Mouse (Mus musculus): Measurements from ENCODE around the gene Rapgef5. TPM values are rescaled to one million over a fixed set of nuclear protein-coding genes. Genes with fewer than 3 reads are reported as not detected.

Gene Rapgef5
- total RNA-seq, 1 experiment, result 9.9 TPM

GRCm38 (mm10) chr12:117509919-117510318 lies 6.4 kb upstream of the Rapgef5 start:
- TF ChIP-seq ZNF384 (IDR thresholded peaks at IDR 0.05; ENCODE audit: low read depth, low read length) (no peak), CHD2 (IDR thresholded peaks at IDR 0.05; ENCODE audit: low read depth, low read length) (no peak), HCFC1 (IDR thresholded peaks at IDR 0.05; ENCODE audit: borderline replicate concordance, insufficient read depth, low read length) (no peak), ZC3H11A (IDR thresholded peaks at IDR 0.05; ENCODE audit: borderline replicate concordance, low read depth, low read length) (no peak), MAFK (IDR thresholded peaks at IDR 0.05; ENCODE audit: insufficient read depth, low read depth, low read length) (no peak)
- Histone ChIP-seq H3K4me3 (ENCODE audit: insufficient read depth in 1 of 2, low read depth in 1 of 2, low read length in 2 of 2, poor library complexity in 1 of 2, severe bottlenecking in 1 of 2) (no peak overlapping the region), H3K4me1 (ENCODE audit: control insufficient read depth in 2 of 2, insufficient read depth in 2 of 2, low read length in 2 of 2, poor library complexity in 1 of 2) (no peaks in the 10 kb centered on the region), H3K9me3 (ENCODE audit: control insufficient read depth, insufficient read depth, low read depth, low read length) (no peaks in the 10 kb centered on the region), H3K36me3 (ENCODE audit: control insufficient read depth, insufficient read depth, low read length, poor library complexity, severe bottlenecking) (no peaks in the 10 kb centered on the region), H3K9ac (ENCODE audit: insufficient read depth, low read depth, low read length, poor library complexity, severe bottlenecking) (no peak overlapping the region), H3K27ac (ENCODE audit: insufficient read depth, low read depth, low read length, poor library complexity, severe bottlenecking) (no peak overlapping the region)
- no peak for DNase-seq (ENCODE audit: low read depth, low spot score)
- in situ Hi-C loops (cut with MboI; ENCODE audit: low sequenced_read_pairs in 2 of 2, unreplicated experiment in 2 of 2), result no loop called here

DNA sequence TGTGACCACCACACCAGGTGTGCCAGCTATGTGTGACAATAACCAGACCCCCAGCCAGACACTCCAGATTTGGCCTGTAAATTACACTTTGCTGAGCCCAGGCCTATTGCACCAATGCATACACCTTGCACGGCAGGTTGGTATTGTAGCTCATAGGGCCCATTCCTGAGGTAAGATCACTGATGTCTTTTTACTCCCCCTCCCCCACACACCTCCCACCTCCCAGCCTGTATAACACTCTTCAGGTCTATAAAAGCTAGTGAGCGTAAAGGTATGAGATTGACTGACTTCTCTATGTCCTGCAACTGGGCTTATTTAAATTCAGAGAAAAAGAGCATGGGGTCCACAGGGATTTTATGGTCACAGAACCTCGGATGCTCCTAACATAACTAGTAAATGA lies 3.8 kb upstream of the Rapgef5 start:
- H3K27ac ChIP-seq (ENCODE audit: insufficient read depth, low read depth, low read length, poor library complexity, severe bottlenecking), result no peak overlapping the region
- TF ChIP-seq ZNF384 (IDR thresholded peaks at IDR 0.05; ENCODE audit: low read depth, low read length) (no peak), CHD2 (IDR thresholded peaks at IDR 0.05; ENCODE audit: low read depth, low read length) (no peak)
- H3K36me3 ChIP-seq (ENCODE audit: control insufficient read depth, insufficient read depth, low read length, poor library complexity, severe bottlenecking), result no peaks in the 10 kb centered on the region
- no peak overlapping the region for H3K4me3 ChIP-seq (ENCODE audit: insufficient read depth in 1 of 2, low read depth in 1 of 2, low read length in 2 of 2, poor library complexity in 1 of 2, severe bottlenecking in 1 of 2)
- DNase-seq (ENCODE audit: low read depth, low spot score), result no peak
- H3K9ac ChIP-seq (ENCODE audit: insufficient read depth, low read depth, low read length, poor library complexity, severe bottlenecking), result no peak overlapping the region
- no peaks in the 10 kb centered on the region for H3K4me1 ChIP-seq (ENCODE audit: control insufficient read depth in 2 of 2, insufficient read depth in 2 of 2, low read length in 2 of 2, poor library complexity in 1 of 2)
- no peaks in the 10 kb centered on the region for H3K9me3 ChIP-seq (ENCODE audit: control insufficient read depth, insufficient read depth, low read depth, low read length)
- in situ Hi-C loops (cut with MboI; ENCODE audit: low sequenced_read_pairs in 2 of 2, unreplicated experiment in 2 of 2), result no loop called here

GRCm38 (mm10) chr12:117513150-117513932 lies 2.9 kb upstream of the Rapgef5 start:
- Histone ChIP-seq H3K27ac (ENCODE audit: insufficient read depth, low read depth, low read length, poor library complexity, severe bottlenecking) (no peak overlapping the region), H3K4me1 (ENCODE audit: control insufficient read depth in 2 of 2, insufficient read depth in 2 of 2, low read length in 2 of 2, poor library complexity in 1 of 2) (no peaks in the 10 kb centered on the region), H3K36me3 (ENCODE audit: control insufficient read depth, insufficient read depth, low read length, poor library complexity, severe bottlenecking) (no peaks in the 10 kb centered on the region), H3K9me3 (ENCODE audit: control insufficient read depth, insufficient read depth, low read depth, low read length) (no peaks in the 10 kb centered on the region), H3K9ac (ENCODE audit: insufficient read depth, low read depth, low read length, poor library complexity, severe bottlenecking) (no peak overlapping the region), H3K4me3 (ENCODE audit: insufficient read depth in 1 of 2, low read depth in 1 of 2, low read length in 2 of 2, poor library complexity in 1 of 2, severe bottlenecking in 1 of 2) (no peak overlapping the region)
- DNase-seq (ENCODE audit: low read depth, low spot score), result no peak
- TF ChIP-seq MAFK (IDR thresholded peaks at IDR 0.05; ENCODE audit: insufficient read depth, low read depth, low read length) (no peak), HCFC1 (IDR thresholded peaks at IDR 0.05; ENCODE audit: borderline replicate concordance, insufficient read depth, low read length) (no peak), CHD2 (IDR thresholded peaks at IDR 0.05; ENCODE audit: low read depth, low read length) (no peak), ZNF384 (IDR thresholded peaks at IDR 0.05; ENCODE audit: low read depth, low read length) (no peak), ZC3H11A (IDR thresholded peaks at IDR 0.05; ENCODE audit: borderline replicate concordance, low read depth, low read length) (no peak)
- in situ Hi-C loops (cut with MboI; ENCODE audit: low sequenced_read_pairs in 2 of 2, unreplicated experiment in 2 of 2), result no loop called here

DNA sequence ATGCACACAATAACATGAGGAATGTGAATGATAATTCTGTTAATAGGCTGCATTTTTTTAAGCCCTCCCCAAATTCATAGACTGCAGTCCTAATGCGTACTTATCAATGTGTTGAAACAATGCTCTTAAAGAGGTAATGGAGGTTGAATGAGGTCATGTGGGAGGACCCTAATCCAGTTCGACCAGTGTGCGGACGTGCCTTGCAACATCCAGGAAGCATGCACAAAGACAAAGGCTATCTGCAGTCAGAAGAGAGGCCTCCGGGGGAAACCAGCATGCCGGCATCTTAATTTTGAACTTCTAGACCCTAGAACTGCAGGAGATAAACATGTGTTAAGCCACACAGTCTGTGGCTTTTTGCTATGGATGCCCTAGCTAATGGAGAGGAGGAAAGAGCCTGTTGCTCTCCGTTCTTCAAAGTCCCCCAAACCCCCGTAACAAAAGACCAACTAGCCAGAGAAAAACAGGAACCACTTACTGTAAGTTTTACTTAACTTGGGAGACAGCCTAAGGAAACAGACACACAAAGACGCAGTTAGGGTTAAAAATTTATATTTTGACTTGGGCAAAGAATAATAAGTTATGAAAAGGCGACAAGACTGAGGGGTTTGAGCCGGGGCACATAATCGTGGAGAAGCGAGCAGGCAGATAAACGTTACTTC lies 1.1 kb downstream of the Rapgef5 start:
- DNase-seq (ENCODE audit: low read depth, low spot score), result no peak
- TF ChIP-seq ZNF384 (IDR thresholded peaks at IDR 0.05; ENCODE audit: low read depth, low read length) (no peak), ZC3H11A (IDR thresholded peaks at IDR 0.05; ENCODE audit: borderline replicate concordance, low read depth, low read length) (no peak), HCFC1 (IDR thresholded peaks at IDR 0.05; ENCODE audit: borderline replicate concordance, insufficient read depth, low read length) (no peak)
- in situ Hi-C loops (cut with MboI; ENCODE audit: low sequenced_read_pairs in 2 of 2, unreplicated experiment in 2 of 2), result no loop called here
- H3K4me1 ChIP-seq (ENCODE audit: control insufficient read depth in 2 of 2, insufficient read depth in 2 of 2, low read length in 2 of 2, poor library complexity in 1 of 2), result peaks cover 0 to 2% of the 10 kb centered on the region in 2 experiments; a peak in 1 of 4 replicates
- H3K9ac ChIP-seq (ENCODE audit: insufficient read depth, low read depth, low read length, poor library complexity, severe bottlenecking), result no peak overlapping the region
- no peaks in the 10 kb centered on the region for H3K36me3 ChIP-seq (ENCODE audit: control insufficient read depth, insufficient read depth, low read length, poor library complexity, severe bottlenecking)
- no peak overlapping the region for H3K4me3 ChIP-seq (ENCODE audit: insufficient read depth in 1 of 2, low read depth in 1 of 2, low read length in 2 of 2, poor library complexity in 1 of 2, severe bottlenecking in 1 of 2)
- H3K9me3 ChIP-seq (ENCODE audit: control insufficient read depth, insufficient read depth, low read depth, low read length), result no peaks in the 10 kb centered on the region
- no peak overlapping the region for H3K27ac ChIP-seq (ENCODE audit: insufficient read depth, low read depth, low read length, poor library complexity, severe bottlenecking)
